Mouse (Mus musculus): ENCODE measurements at regions not wholly inside any gene's neighbourhood (a gene's known extent, or its start where the extent isn't known, plus 50 kb on each side); places are given as distances from the start of the nearest gene placed in this dataset.

DNA sequence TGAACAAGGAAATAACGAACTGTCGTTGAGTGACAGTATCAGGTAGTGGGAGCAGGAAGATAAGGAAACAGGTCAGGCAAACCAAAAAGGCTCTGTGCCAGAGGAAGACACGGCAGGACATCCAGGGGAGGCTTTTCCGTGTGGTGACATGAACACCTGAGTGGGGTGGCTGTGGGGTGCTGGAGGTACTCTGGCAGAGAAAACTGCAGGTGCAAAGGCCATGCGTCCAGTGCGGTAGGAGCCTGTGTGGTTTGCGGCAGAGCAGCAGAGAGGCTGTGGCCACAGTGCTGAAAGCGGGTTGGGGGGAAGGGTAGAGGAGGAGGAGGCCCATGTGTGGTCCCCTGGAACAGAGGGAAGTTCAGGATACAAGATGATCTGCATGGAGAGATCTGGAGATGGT, 153.3 kb downstream of the Chst1 start:
- TF ChIP-seq CTCF (IDR thresholded peaks at IDR 0.05) (no peak), EP300 (IDR thresholded peaks at IDR 0.05; ENCODE audit: insufficient read depth, low read depth, low read length) (no peak), POLR2A (IDR thresholded peaks at IDR 0.05; ENCODE audit: insufficient read depth, low read depth, low read length) (no peak)
